Mouse (Mus musculus) brain, embryonic 14.5 days (tissue): ENCODE measurements around the gene Hsd3b7.
"Not testable (repeated sequence)": the region's sequence is repeated elsewhere in the genome, so short reads cannot be mapped to it uniquely, and the experiment has no call there.

Experiments used
- CTCF ChIP-seq: fragments of 200-500 bp; IDR thresholded peaks from 2 replicates; pipeline ENCODE4 v1.5.1; 2012; ENCODE audit warnings: inconsistent platforms, mild to moderate bottlenecking, moderate library complexity, borderline replicate concordance; ENCODE audit not compliant: insufficient read depth, insufficient read length; ENCODE audit errors: extremely low read depth
- POLR2A ChIP-seq: fragments of 200-500 bp; IDR thresholded peaks from 2 replicates; pipeline ENCODE4 v1.6.1; 2012; ENCODE audit warnings: mild to moderate bottlenecking, inconsistent platforms, borderline replicate concordance; ENCODE audit not compliant: poor library complexity, insufficient read depth, insufficient read length, severe bottlenecking; ENCODE audit errors: extremely low read depth

- TF ChIP-seq CTCF, POLR2A: not testable (repeated sequence)
Observed at GRCm38 (mm10) chr7:127837878-127838277, 37.5 kb downstream of the Hsd3b7 start.
